Mouse (Mus musculus) testis, postnatal 10 days (tissue): ENCODE data around the gene Tmem150a.
A peak's percentile ranks its signal among the peaks of the same experiment; 100 is the strongest.

Experiments used
- DNase-seq: peaks from one replicate; pipeline ENCODE4 v3.0.0; 2021; ENCODE audit warnings: low spot score

Gene Tmem150a

GRCm38 (mm10) chr6:72374206-72374605 is 19.0 kb downstream of the Tmem150a start:
- DNase-seq = no peak

- DNase-seq = no peak
Observed at GRCm38 (mm10) chr6:72374820-72375563, 19.7 kb downstream of the Tmem150a start.

- no peak for DNase-seq
Observed at GRCm38 (mm10) chr6:72378510-72379234, 23.4 kb downstream of the Tmem150a start.

GRCm38 (mm10) chr6:72379377-72380130 is 24.3 kb downstream of the Tmem150a start:
- no peak for DNase-seq

- peak; percentile 87 for DNase-seq
Observed at GRCm38 (mm10) chr6:72380131-72380770, 25.0 kb downstream of the Tmem150a start, which contains the start of gene Vamp5. Gene Vamp5 (minus strand): TSS chr6:72380468.

GRCm38 (mm10) chr6:72382494-72382893 is 27.2 kb downstream of the Tmem150a start:
- no peak for DNase-seq

GRCm38 (mm10) chr6:72383142-72383820 is 28.0 kb downstream of the Tmem150a start:
- DNase-seq = no peak

- no peak for DNase-seq
Observed at GRCm38 (mm10) chr6:72383952-72384351, 28.7 kb downstream of the Tmem150a start.

- DNase-seq = no peak
Observed at GRCm38 (mm10) chr6:72385258-72385657, 30.0 kb downstream of the Tmem150a start.

- DNase-seq = no peak
Observed at GRCm38 (mm10) chr6:72386561-72386960, 31.3 kb downstream of the Tmem150a start.

GRCm38 (mm10) chr6:72387816-72388215 is 32.6 kb downstream of the Tmem150a start:
- no peak for DNase-seq

GRCm38 (mm10) chr6:72388266-72388665 is 33.0 kb downstream of the Tmem150a start:
- no peak for DNase-seq

GRCm38 (mm10) chr6:72388791-72389329 is 33.6 kb downstream of the Tmem150a start:
- no peak for DNase-seq

GRCm38 (mm10) chr6:72389471-72389940 is 34.3 kb downstream of the Tmem150a start:
- DNase-seq = no peak

- peak; percentile 90 for DNase-seq
Observed at GRCm38 (mm10) chr6:72389941-72390771, 34.9 kb downstream of the Tmem150a start, which contains the start of gene Vamp8. Gene Vamp8 (minus strand): TSS chr6:72390703.

GRCm38 (mm10) chr6:72390795-72391521 is 35.7 kb downstream of the Tmem150a start:
- peak; percentile 59 for DNase-seq

- DNase-seq = no peak
Observed at GRCm38 (mm10) chr6:72392341-72392740, 37.1 kb downstream of the Tmem150a start.

GRCm38 (mm10) chr6:72396837-72397251 is 41.6 kb downstream of the Tmem150a start:
- no peak for DNase-seq

GRCm38 (mm10) chr6:72399967-72400366 is 44.7 kb downstream of the Tmem150a start:
- no peak for DNase-seq
